Comparison of ENCODE assay signal across 10 mouse cellular contexts in genomic region chr2:27691139-27691720, GRCm38 (mm10). TPM values are rescaled to one million over a fixed set of nuclear protein-coding genes. Genes with fewer than 3 reads are reported as not detected.
DNase-seq lines count a peak whose midpoint lies in the region; ATAC-seq lines count a peak whose summit lies in the region.
"Had no signal": no experiment of that assay in that cellular context is flagged by ENCODE, and none has a peak within 500 bp of the region (broad histone marks: within the 10 kb centered on the region; RNA-seq: fewer than 3 reads in every experiment).

No protein-coding gene starts in this region.

- DNase-seq in kidney, postnatal 4 days = no peak
- DNase-seq in embryo, embryonic 9.5 days (ENCODE audit: extremely low spot score) = no peak
- DNase-seq in gastrocnemius, postnatal 25 days = no peak
- DNase-seq: cerebellum, adult 8-10 months had no signal

- no peaks in the 10 kb centered on the region for H3K9me3 ChIP-seq in kidney, embryonic 16.5 days (ENCODE audit: low read length)
- no peaks in the 10 kb centered on the region for H3K9me3 ChIP-seq in embryonic facial prominence, embryonic 12.5 days
- H3K9me3 ChIP-seq in heart, embryonic 16.5 days (replicated peaks; ENCODE audit: control insufficient read depth, low read length) = no peaks in the 10 kb centered on the region
- H3K9me3 ChIP-seq: G1E had no signal

- H3K27ac ChIP-seq in kidney, embryonic 16.5 days (ENCODE audit: low read length) = peak overlapping the region; percentile 79
- H3K27ac ChIP-seq in embryonic facial prominence, embryonic 12.5 days = peak overlapping the region; percentile 43; the same call in 1 of the 2 replicates
- peak overlapping the region; percentile 79 for H3K27ac ChIP-seq in heart, embryonic 16.5 days (ENCODE audit: low read length)
- H3K27ac ChIP-seq in macrophage = peak overlapping the region; percentile 75

- H3K36me3 ChIP-seq in kidney, embryonic 16.5 days (ENCODE audit: insufficient read depth, low read length) = no peaks in the 10 kb centered on the region
- no peaks in the 10 kb centered on the region for H3K36me3 ChIP-seq in embryonic facial prominence, embryonic 12.5 days
- H3K36me3 ChIP-seq in heart, embryonic 16.5 days (ENCODE audit: control insufficient read depth, insufficient read depth) = no peaks in the 10 kb centered on the region
- no peaks in the 10 kb centered on the region for H3K36me3 ChIP-seq in macrophage (ENCODE audit: inconsistent target)
- H3K36me3 ChIP-seq: G1E had no signal

- H3K4me3 ChIP-seq in kidney, embryonic 16.5 days (ENCODE audit: low read length) = no peak overlapping the region
- H3K4me3 ChIP-seq in embryonic facial prominence, embryonic 12.5 days = no peak overlapping the region
- no peak overlapping the region for H3K4me3 ChIP-seq in heart, embryonic 16.5 days (ENCODE audit: low read length)
- H3K4me3 ChIP-seq in macrophage (ENCODE audit: inconsistent target) = no peak overlapping the region

- peaks cover 100% of the 10 kb centered on the region for H3K79me2 ChIP-seq in macrophage (ENCODE audit: inconsistent target)

- ATAC-seq in kidney, embryonic 16.5 days (ENCODE audit: low FRiP score, low TSS enrichment) = no peak
- ATAC-seq in embryonic facial prominence, embryonic 12.5 days (ENCODE audit: insufficient number of reproducible peaks, insufficient read depth, low FRiP score, low TSS enrichment) = no peak
- ATAC-seq in heart, embryonic 16.5 days (replicated peaks; ENCODE audit: extremely low read depth, insufficient read depth, low FRiP score) = no peak

- H3K4me1 ChIP-seq in kidney, embryonic 16.5 days (ENCODE audit: insufficient read depth, low read length) = peaks cover 59% of the 10 kb centered on the region
- peaks cover 43% of the 10 kb centered on the region for H3K4me1 ChIP-seq in embryonic facial prominence, embryonic 12.5 days
- H3K4me1 ChIP-seq in heart, embryonic 16.5 days (ENCODE audit: control insufficient read depth, insufficient read depth, low read length) = peaks cover 75% of the 10 kb centered on the region

- no peak overlapping the region for H3K9ac ChIP-seq in kidney, embryonic 16.5 days (replicated peaks; ENCODE audit: low read length)
- H3K9ac ChIP-seq in embryonic facial prominence, embryonic 12.5 days = no peak overlapping the region
- no peak overlapping the region for H3K9ac ChIP-seq in heart, embryonic 16.5 days (ENCODE audit: low read length)

- 70% methylated on average over 14 of the region's 14 CpGs for WGBS in kidney, embryonic 16.5 days
- 66% methylated on average over 14 of the region's 14 CpGs for WGBS in embryonic facial prominence, embryonic 12.5 days
- 71% methylated on average over 13 of the region's 14 CpGs for WGBS in heart, embryonic 16.5 days
- WGBS in macrophage (ENCODE audit: missing documents) = 54% methylated on average over 13 of the region's 14 CpGs

- no peaks in the 10 kb centered on the region for H3K27me3 ChIP-seq in kidney, embryonic 16.5 days (ENCODE audit: insufficient read depth, low read length)
- no peaks in the 10 kb centered on the region for H3K27me3 ChIP-seq in embryonic facial prominence, embryonic 12.5 days
- no peaks in the 10 kb centered on the region for H3K27me3 ChIP-seq in heart, embryonic 16.5 days (ENCODE audit: control insufficient read depth, insufficient read depth, low read length)

- H3K4me2 ChIP-seq in kidney, embryonic 16.5 days (replicated peaks; ENCODE audit: low read depth, low read length) = no peak overlapping the region
- no peak overlapping the region for H3K4me2 ChIP-seq in embryonic facial prominence, embryonic 12.5 days (replicated peaks)
- no peak overlapping the region for H3K4me2 ChIP-seq in heart, embryonic 16.5 days (ENCODE audit: low read depth, low read length)
- H3K4me2 ChIP-seq: midbrain, embryonic 11.5 days had no signal

RNA-seq across cellular contexts. Expression of gene Rxra, which starts 15.0 kb away (rescaled TPM):
- 11.0 and 11.6 TPM in 2 replicates for polyA plus RNA-seq in kidney, embryonic 16.5 days (2015; fragmentation: Nextera tagmentation; extraction: Ambion mirVana)
- polyA plus RNA-seq in embryonic facial prominence, embryonic 12.5 days (2016; fragmentation: Nextera tagmentation; extraction: Ambion mirVana) = 14.7 and 15.9 TPM in 2 replicates
- 6.6 and 8.4 TPM in 2 replicates for polyA plus RNA-seq in heart, embryonic 16.5 days (2015; fragmentation: Nextera tagmentation; extraction: Ambion mirVana)
- 10 to 100 TPM in 21 of 26 experiments, 1 to 10 TPM in 5; 3.9 to 46.2 (median 29.2) TPM for total RNA-seq in macrophage (2018; cell fraction: chromatin; rRNA removed)
- 10 to 100 TPM; 24.1 to 65.6 (median 50.5) TPM for total RNA-seq in macrophage (2018; cell fraction: cytosol; rRNA removed)
- total RNA-seq in macrophage (2018; cell fraction: nucleus; rRNA removed) = 10 to 100 TPM in 25 of 26 experiments, 1 to 10 TPM in 1; 8.2 to 53.4 (median 42.8) TPM
- polyA plus RNA-seq in macrophage (2018) = 41.3 to 42.8 TPM (median 41.9 TPM) in 3 replicates
- 10 to 100 TPM; 70.1 to 81.3 TPM for total RNA-seq in gastrocnemius, postnatal 25 days (2021)
- polyA plus RNA-seq: G1E had no signal
